8 mouse cellular contexts compared by ENCODE assay signal in the genomic region with DNA sequence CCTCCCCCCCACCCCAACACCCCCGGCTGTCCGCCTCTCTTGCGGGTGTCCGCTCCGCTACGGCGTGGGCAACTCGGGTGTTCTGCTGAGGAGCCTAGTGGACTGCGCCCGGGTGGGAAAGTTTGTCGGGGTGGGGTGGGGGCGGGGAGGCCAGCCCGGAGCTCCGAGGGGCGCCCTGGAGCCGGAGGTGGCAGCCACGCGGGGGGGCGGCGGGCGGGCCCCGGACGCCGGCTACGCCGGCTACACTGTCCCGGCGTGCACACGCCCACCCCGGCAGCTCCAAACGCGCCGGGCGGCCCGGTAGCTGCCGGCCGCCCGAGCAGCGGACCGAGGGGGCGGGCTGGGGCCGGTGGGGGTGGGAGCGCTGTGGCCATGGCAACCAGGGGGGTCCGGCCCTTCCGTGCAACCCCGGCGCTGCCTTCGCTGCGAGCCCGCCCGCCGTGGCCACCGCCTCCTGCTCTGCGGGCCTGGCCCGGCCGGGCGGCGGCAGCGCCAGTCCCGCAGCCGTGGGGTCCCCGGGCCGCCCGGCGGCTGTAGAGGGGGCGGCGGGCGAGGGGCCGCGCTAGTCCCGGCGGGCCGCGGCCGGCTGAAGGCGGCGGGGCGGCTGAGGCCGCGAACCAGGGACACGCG. TPM values are rescaled to one million over a fixed set of nuclear protein-coding genes. Genes with fewer than 3 reads are reported as not detected.
DNase-seq lines count a peak whose midpoint lies in the region; ATAC-seq and TF ChIP-seq lines count a peak whose summit lies in the region.

No protein-coding gene starts in this region.

- DNase-seq in cerebellum, adult 11 months, result peak; percentile 14
- DNase-seq in cerebellum, postnatal 4 days (ENCODE audit: low spot score in 2 of 2), result no peak
- DNase-seq in Patski (ENCODE audit: low read depth, low spot score), result no peak
- DNase-seq in hindbrain, postnatal 0 days (ENCODE audit: low spot score), result peak; percentile 20
- DNase-seq in spleen, postnatal 10 days (ENCODE audit: low spot score in 2 of 2), result peak; percentile 52 to 54
- no peak for DNase-seq in left cerebral cortex, postnatal 36 days (ENCODE audit: low spot score in 2 of 2)

- no peaks in the 10 kb centered on the region for H3K9me3 ChIP-seq in forebrain, embryonic 13.5 days (replicated peaks)
- no peaks in the 10 kb centered on the region for H3K9me3 ChIP-seq in hindbrain, postnatal 0 days (ENCODE audit: low read length)
- no peaks in the 10 kb centered on the region for H3K9me3 ChIP-seq in lung, embryonic 16.5 days (ENCODE audit: control insufficient read depth, low read length)

- H3K4me3 ChIP-seq in forebrain, embryonic 13.5 days, result peak overlapping the region; percentile 97
- H3K4me3 ChIP-seq in hindbrain, postnatal 0 days (ENCODE audit: low read length), result peak overlapping the region; percentile 94
- H3K4me3 ChIP-seq in lung, embryonic 16.5 days (ENCODE audit: low read length), result peak overlapping the region; percentile 93

- TF ChIP-seq CTCF in Patski (IDR thresholded peaks at IDR 0.05), result no peak
- TF ChIP-seq CTCF in hindbrain, postnatal 0 days (IDR thresholded peaks at IDR 0.05; ENCODE audit: low read depth), result no peak

- WGBS in forebrain, embryonic 13.5 days, result under 1% methylated on average over 41 of the region's 82 CpGs
- 1% methylated on average over 69 of the region's 82 CpGs for WGBS in hindbrain, postnatal 0 days
- 1% methylated on average over 53 of the region's 82 CpGs for WGBS in lung, embryonic 16.5 days

- peak overlapping the region; percentile 98 for H3K9ac ChIP-seq in forebrain, embryonic 13.5 days
- H3K9ac ChIP-seq in hindbrain, postnatal 0 days (replicated peaks; ENCODE audit: low read length), result peak overlapping the region; percentile 98
- peak overlapping the region; percentile 93 for H3K9ac ChIP-seq in lung, embryonic 16.5 days (ENCODE audit: low read length)

- peaks cover 24% of the 10 kb centered on the region for H3K4me1 ChIP-seq in forebrain, embryonic 13.5 days
- no peaks in the 10 kb centered on the region; the same call in 1 of the 2 replicates for H3K4me1 ChIP-seq in hindbrain, postnatal 0 days (ENCODE audit: insufficient read depth, low read length)
- peaks cover 10% of the 10 kb centered on the region for H3K4me1 ChIP-seq in lung, embryonic 16.5 days (replicated peaks; ENCODE audit: control insufficient read depth, insufficient read depth, low read length)

- intact Hi-C loops in left cerebral cortex, postnatal 36 days (cut with DNase I), result loop anchor here (1.0 kb wide), 1 partner anchor 27 kb away; no protein-coding TSS in a partner anchor

- peak overlapping the region; percentile 92 for H3K27ac ChIP-seq in forebrain, embryonic 13.5 days
- peak overlapping the region; percentile 90 for H3K27ac ChIP-seq in hindbrain, postnatal 0 days
- H3K27ac ChIP-seq in lung, embryonic 16.5 days (ENCODE audit: low read length), result peak overlapping the region; percentile 85

- peak; percentile 22 for ATAC-seq in Patski
- ATAC-seq in forebrain, embryonic 13.5 days, result 0 out of 2 replicates have a peak, but pooled peaks have one; percentile 1
- peak; percentile 11 for ATAC-seq in hindbrain, postnatal 0 days
- ATAC-seq in lung, embryonic 16.5 days (ENCODE audit: low read depth), result peak; percentile 56

- in situ Hi-C loops in Patski (cut with MboI; ENCODE audit: low pct_unique_long_range_greater_than_20kb), result no loop called here

- peaks cover 6% of the 10 kb centered on the region for H3K27me3 ChIP-seq in Patski
- peaks cover 6% of the 10 kb centered on the region; the same call in 1 of the 2 replicates for H3K27me3 ChIP-seq in forebrain, embryonic 13.5 days
- H3K27me3 ChIP-seq in hindbrain, postnatal 0 days (ENCODE audit: insufficient read depth, low read length), result no peaks in the 10 kb centered on the region
- no peaks in the 10 kb centered on the region for H3K27me3 ChIP-seq in lung, embryonic 16.5 days (ENCODE audit: control insufficient read depth, insufficient read depth, low read depth, low read length)

- POLR2A ChIA-PET in Patski (lab: Charles Lee), result interaction anchor here (0.9 to 1.6 kb wide), 3 partner anchors 86 to 177 kb away, joined by 3 to 6 read pairs (median 3); a partner anchor contains a TSS

- peaks cover 12% of the 10 kb centered on the region for H3K36me3 ChIP-seq in forebrain, embryonic 13.5 days (ENCODE audit: poor library complexity, severe bottlenecking)
- peaks cover 8% of the 10 kb centered on the region; the same call in 1 of the 2 replicates for H3K36me3 ChIP-seq in hindbrain, postnatal 0 days (ENCODE audit: insufficient read depth, low read length)
- peaks cover 7% of the 10 kb centered on the region; the same call in 1 of the 2 replicates for H3K36me3 ChIP-seq in lung, embryonic 16.5 days (ENCODE audit: control insufficient read depth, insufficient read depth, low read length)

- CTCF ChIA-PET in Patski (lab: Charles Lee), result interaction anchor here (0.9 to 2.8 kb wide), 6 partner anchors 9 to 242 kb away, joined by 3 to 15 read pairs (median 4); no protein-coding TSS in a partner anchor

- H3K4me2 ChIP-seq in forebrain, embryonic 13.5 days, result peak overlapping the region; percentile 84
- peak overlapping the region; percentile 86 for H3K4me2 ChIP-seq in hindbrain, postnatal 0 days (ENCODE audit: low read depth, low read length)
- peak overlapping the region; percentile 91 for H3K4me2 ChIP-seq in lung, embryonic 16.5 days (ENCODE audit: low read depth, low read length)

RNA-seq across cellular contexts. Expression of a gene that starts 0.5 kb away (rescaled TPM):
- polyA plus RNA-seq in Patski (2021), result 16.8 TPM
- 27.4 and 31.1 TPM in 2 replicates for polyA plus RNA-seq in forebrain, embryonic 13.5 days (2015; fragmentation: Nextera tagmentation; extraction: Ambion mirVana)
- total RNA-seq in hindbrain, postnatal 0 days (2014; rRNA removed), result 16.9 and 20.4 TPM in 2 replicates
- polyA plus RNA-seq in hindbrain, postnatal 0 days (2015; fragmentation: Nextera tagmentation; extraction: Ambion mirVana), result 16.6 and 17.0 TPM in 2 replicates
- polyA plus RNA-seq in lung, embryonic 16.5 days (2015; fragmentation: Nextera tagmentation; extraction: Ambion mirVana), result 14.5 and 14.7 TPM in 2 replicates
- 10 to 100 TPM; 21.7 to 27.1 TPM for total RNA-seq in left cerebral cortex, postnatal 36 days (2021)

Comparison
In these comparisons a context has a peak if more than half of its experiments do, and no peak if none do; other contexts are left out.
1. DNase-seq: peak in cerebellum, adult 11 months (single experiment), hindbrain, postnatal 0 days (single experiment) and spleen, postnatal 10 days (2 of 2); none in cerebellum, postnatal 4 days (0 of 2), Patski (single experiment) and left cerebral cortex, postnatal 36 days (0 of 2).
2. ATAC-seq: peak in every context shown above with its lines; median percentile 56 in lung, embryonic 16.5 days; 22 in Patski; 11 in hindbrain, postnatal 0 days; 1 in forebrain, embryonic 13.5 days.
3. Peak in every context shown above with its lines, with median percentiles within 50 percentile points of each other: H3K27ac ChIP-seq, H3K4me2 ChIP-seq, H3K4me3 ChIP-seq and H3K9ac ChIP-seq.